ENCODE assay signal across 9 mouse cellular contexts in the genomic region with DNA sequence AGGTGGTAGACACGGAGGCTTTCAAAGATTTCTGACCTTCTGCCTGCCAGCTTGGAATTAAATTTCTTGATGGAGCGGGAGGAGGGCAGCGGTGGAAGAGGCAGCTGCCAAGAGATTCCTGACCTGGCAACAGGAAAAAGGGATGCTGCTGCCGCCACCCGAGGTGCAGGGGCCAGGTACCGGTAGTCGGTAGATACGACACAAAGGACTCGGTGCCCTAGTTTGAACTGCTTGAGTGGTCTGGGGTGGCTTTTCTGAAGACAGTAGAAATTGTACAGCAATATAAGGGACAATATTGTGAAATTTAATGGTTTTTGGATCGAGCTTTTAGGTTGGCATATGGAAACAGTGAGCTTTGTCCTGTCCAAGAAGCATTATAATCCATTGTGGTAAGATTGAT.
DNase-seq lines count a peak whose midpoint lies in the region; ATAC-seq lines count a peak whose summit lies in the region.
"Had no signal": no experiment of that assay in that cellular context is flagged by ENCODE, and none has a peak within 500 bp of the region (broad histone marks: within the 10 kb centered on the region; RNA-seq: fewer than 3 reads in every experiment).

No protein-coding gene starts in this region.

- no peaks in the 10 kb centered on the region for H3K27me3 ChIP-seq in hindbrain, embryonic 11.5 days (ENCODE audit: control insufficient read depth, insufficient read depth, low read length)
- no peaks in the 10 kb centered on the region for H3K27me3 ChIP-seq in hindbrain, embryonic 10.5 days (ENCODE audit: insufficient read depth, poor library complexity, severe bottlenecking)
- H3K27me3 ChIP-seq in midbrain, embryonic 12.5 days = no peaks in the 10 kb centered on the region
- no peaks in the 10 kb centered on the region for H3K27me3 ChIP-seq in midbrain, embryonic 16.5 days (ENCODE audit: control insufficient read depth, insufficient read depth, low read depth, low read length)
- no peaks in the 10 kb centered on the region for H3K27me3 ChIP-seq in hindbrain, embryonic 13.5 days
- H3K27me3 ChIP-seq in midbrain, embryonic 15.5 days (replicated peaks) = no peaks in the 10 kb centered on the region

- no peak for DNase-seq in hindbrain, embryonic 11.5 days (ENCODE audit: low spot score)
- DNase-seq in hindbrain, embryonic 10.5 days (ENCODE audit: low spot score) = no peak
- DNase-seq: thymus, adult 18-20 months had no signal

- H3K9me3 ChIP-seq in hindbrain, embryonic 11.5 days (ENCODE audit: control insufficient read depth, low read length) = no peaks in the 10 kb centered on the region
- H3K9me3 ChIP-seq in hindbrain, embryonic 10.5 days = no peaks in the 10 kb centered on the region
- H3K9me3 ChIP-seq in midbrain, embryonic 12.5 days = no peaks in the 10 kb centered on the region
- H3K9me3 ChIP-seq in midbrain, embryonic 16.5 days (replicated peaks; ENCODE audit: control insufficient read depth, low read length, poor library complexity, severe bottlenecking) = no peaks in the 10 kb centered on the region
- H3K9me3 ChIP-seq in hindbrain, embryonic 13.5 days = no peaks in the 10 kb centered on the region
- no peaks in the 10 kb centered on the region for H3K9me3 ChIP-seq in midbrain, embryonic 15.5 days
- H3K9me3 ChIP-seq: G1E had no signal

- H3K4me1 ChIP-seq in hindbrain, embryonic 11.5 days (replicated peaks; ENCODE audit: control insufficient read depth, insufficient read depth, low read length) = no peaks in the 10 kb centered on the region
- no peaks in the 10 kb centered on the region for H3K4me1 ChIP-seq in hindbrain, embryonic 10.5 days (replicated peaks)
- H3K4me1 ChIP-seq in midbrain, embryonic 12.5 days = no peaks in the 10 kb centered on the region
- peaks cover 6% of the 10 kb centered on the region; the same call in 1 of the 2 replicates for H3K4me1 ChIP-seq in midbrain, embryonic 16.5 days (ENCODE audit: control insufficient read depth, insufficient read depth, low read length)
- H3K4me1 ChIP-seq in hindbrain, embryonic 13.5 days (replicated peaks) = 0 out of 2 replicates have a peak, but pooled peaks cover 6% of the 10 kb centered on the region
- peaks cover 4% of the 10 kb centered on the region; the same call in 1 of the 2 replicates for H3K4me1 ChIP-seq in midbrain, embryonic 15.5 days

- 72% methylated on average over 10 of the region's 10 CpGs for WGBS in hindbrain, embryonic 11.5 days
- 85% methylated on average over 10 of the region's 10 CpGs for WGBS in hindbrain, embryonic 10.5 days
- 75% methylated on average over 10 of the region's 10 CpGs for WGBS in midbrain, embryonic 12.5 days
- 62% methylated on average over 10 of the region's 10 CpGs for WGBS in midbrain, embryonic 16.5 days
- 75% methylated on average over 10 of the region's 10 CpGs for WGBS in hindbrain, embryonic 13.5 days
- 69% methylated on average over 10 of the region's 10 CpGs for WGBS in midbrain, embryonic 15.5 days

- H3K9ac ChIP-seq in hindbrain, embryonic 11.5 days (ENCODE audit: low read depth, low read length) = no peak overlapping the region
- H3K9ac ChIP-seq in midbrain, embryonic 12.5 days (replicated peaks) = no peak overlapping the region
- H3K9ac ChIP-seq in midbrain, embryonic 16.5 days (ENCODE audit: low read depth, low read length) = no peak overlapping the region
- 0 out of 2 replicates have a peak overlapping the region, but pooled peaks have one; percentile 15 for H3K9ac ChIP-seq in hindbrain, embryonic 13.5 days
- no peak overlapping the region for H3K9ac ChIP-seq in midbrain, embryonic 15.5 days

- no peak overlapping the region for H3K4me3 ChIP-seq in hindbrain, embryonic 11.5 days (ENCODE audit: low read depth, low read length)
- no peak overlapping the region for H3K4me3 ChIP-seq in hindbrain, embryonic 10.5 days
- H3K4me3 ChIP-seq in midbrain, embryonic 12.5 days = no peak overlapping the region
- H3K4me3 ChIP-seq in midbrain, embryonic 16.5 days (ENCODE audit: low read depth, low read length) = no peak overlapping the region
- no peak overlapping the region for H3K4me3 ChIP-seq in hindbrain, embryonic 13.5 days
- H3K4me3 ChIP-seq in midbrain, embryonic 15.5 days = no peak overlapping the region

- H3K27ac ChIP-seq in hindbrain, embryonic 11.5 days (ENCODE audit: low read depth, low read length) = no peak overlapping the region
- no peak overlapping the region for H3K27ac ChIP-seq in hindbrain, embryonic 10.5 days
- H3K27ac ChIP-seq in midbrain, embryonic 12.5 days (replicated peaks) = no peak overlapping the region
- H3K27ac ChIP-seq in midbrain, embryonic 16.5 days (ENCODE audit: low read length) = no peak overlapping the region
- no peak overlapping the region for H3K27ac ChIP-seq in hindbrain, embryonic 13.5 days
- no peak overlapping the region for H3K27ac ChIP-seq in midbrain, embryonic 15.5 days

- ATAC-seq in hindbrain, embryonic 11.5 days (ENCODE audit: low FRiP score) = peak; percentile 31
- peak; percentile 24; the same call in 1 of the 2 replicates for ATAC-seq in midbrain, embryonic 12.5 days (ENCODE audit: low FRiP score, low read depth)
- no peak for ATAC-seq in midbrain, embryonic 16.5 days
- no peak for ATAC-seq in hindbrain, embryonic 13.5 days (ENCODE audit: low FRiP score)
- peak; percentile 40; the same call in 1 of the 2 replicates for ATAC-seq in midbrain, embryonic 15.5 days (replicated peaks)
- no peak for ATAC-seq in megakaryocyte, adult 5-6 weeks (ENCODE audit: poor library complexity, severe bottlenecking)

- H3K4me2 ChIP-seq in hindbrain, embryonic 11.5 days (replicated peaks; ENCODE audit: low read depth, low read length) = no peak overlapping the region
- no peak overlapping the region for H3K4me2 ChIP-seq in midbrain, embryonic 12.5 days (replicated peaks)
- H3K4me2 ChIP-seq in midbrain, embryonic 16.5 days (ENCODE audit: low read length) = no peak overlapping the region
- H3K4me2 ChIP-seq in hindbrain, embryonic 13.5 days = no peak overlapping the region
- no peak overlapping the region for H3K4me2 ChIP-seq in midbrain, embryonic 15.5 days

- no peaks in the 10 kb centered on the region for H3K36me3 ChIP-seq in hindbrain, embryonic 11.5 days (ENCODE audit: control insufficient read depth, insufficient read depth, low read length)
- H3K36me3 ChIP-seq in hindbrain, embryonic 10.5 days = no peaks in the 10 kb centered on the region
- no peaks in the 10 kb centered on the region for H3K36me3 ChIP-seq in midbrain, embryonic 12.5 days
- H3K36me3 ChIP-seq in midbrain, embryonic 16.5 days (ENCODE audit: control insufficient read depth, insufficient read depth, low read length) = no peaks in the 10 kb centered on the region
- no peaks in the 10 kb centered on the region for H3K36me3 ChIP-seq in hindbrain, embryonic 13.5 days
- H3K36me3 ChIP-seq in midbrain, embryonic 15.5 days (replicated peaks) = no peaks in the 10 kb centered on the region
- H3K36me3 ChIP-seq: G1E had no signal

Comparison
In these comparisons a context has a peak if more than half of its experiments do, and no peak if none do; other contexts are left out.
1. ATAC-seq: peak in hindbrain, embryonic 11.5 days (single experiment), midbrain, embryonic 12.5 days (single experiment) and midbrain, embryonic 15.5 days (single experiment); none in midbrain, embryonic 16.5 days (single experiment), hindbrain, embryonic 13.5 days (single experiment) and megakaryocyte, adult 5-6 weeks (single experiment).